Mouse (Mus musculus) heart, embryonic 12.5 days (tissue): ENCODE results near the gene Rps6ka5. TPM values are rescaled to one million over a fixed set of nuclear protein-coding genes. Genes with fewer than 3 reads are reported as not detected.

Experiments
- ATAC-seq: fragments of 200-750 bp; cut with Nextera tagmentation; 2 replicates; pipeline ENCODE4 v1.8.0; 2017; ENCODE audit warnings: moderate TSS enrichment, moderate library complexity; ENCODE audit not compliant: insufficient number of reproducible peaks, low FRiP score
- H3K27ac ChIP-seq: fragments of 300-500 bp; sonication (generic); 2 replicates; pipeline ENCODE4 v1.5.1; 2016; ENCODE audit warnings: mild to moderate bottlenecking, moderate library complexity; ENCODE audit not compliant: poor library complexity, severe bottlenecking
- H3K27me3 ChIP-seq: fragments of 300-500 bp; sonication (generic); replicated peaks from 2 replicates; pipeline ENCODE4 v1.6.1; 2016; ENCODE audit warnings: mild to moderate bottlenecking, moderate library complexity
- H3K36me3 ChIP-seq: fragments of 300-500 bp; sonication (generic); 2 replicates; pipeline ENCODE4 v1.6.1; 2016; ENCODE audit warnings: mild to moderate bottlenecking, moderate library complexity
- H3K4me1 ChIP-seq: fragments of 300-500 bp; sonication (generic); replicated peaks from 2 replicates; pipeline ENCODE4 v1.6.1; 2016; ENCODE audit warnings: mild to moderate bottlenecking
- H3K4me2 ChIP-seq: fragments of 300-500 bp; sonication (generic); 2 replicates; pipeline ENCODE4 v1.6.1; 2016; ENCODE audit warnings: mild to moderate bottlenecking, moderate library complexity
- H3K4me3 ChIP-seq: fragments of 300-500 bp; sonication (generic); 2 replicates; pipeline ENCODE4 v1.5.1; 2016; ENCODE audit warnings: mild to moderate bottlenecking
- H3K9ac ChIP-seq: fragments of 300-500 bp; sonication (generic); 2 replicates; pipeline ENCODE4 v1.6.1; 2016; ENCODE audit warnings: mild to moderate bottlenecking, moderate library complexity
- H3K9me3 ChIP-seq: fragments of 300-500 bp; sonication (generic); replicated peaks from 2 replicates; pipeline ENCODE4 v1.6.1; 2016; ENCODE audit warnings: mild to moderate bottlenecking, moderate library complexity
- WGBS: fragments of 180-500 bp; shearing (Covaris S2); methylation state at CpG from one replicate; pipeline ENCODE4 v1.1.7; 2016; 5-methylcytosine and 5-hydroxymethylcytosine counted together
- polyA plus RNA-seq: library from polyadenylated mRNA; unstranded; fragments of >200 nt; fragmentation: Nextera tagmentation; extraction: Ambion mirVana; gene quantifications from 2 replicates; pipeline ENCODE4 v1.2.1, GENCODE M21; 2016

Rps6ka5 gene
- polyA plus RNA-seq, 1 experiment from 2014 or later: 5.4 TPM

DNA sequence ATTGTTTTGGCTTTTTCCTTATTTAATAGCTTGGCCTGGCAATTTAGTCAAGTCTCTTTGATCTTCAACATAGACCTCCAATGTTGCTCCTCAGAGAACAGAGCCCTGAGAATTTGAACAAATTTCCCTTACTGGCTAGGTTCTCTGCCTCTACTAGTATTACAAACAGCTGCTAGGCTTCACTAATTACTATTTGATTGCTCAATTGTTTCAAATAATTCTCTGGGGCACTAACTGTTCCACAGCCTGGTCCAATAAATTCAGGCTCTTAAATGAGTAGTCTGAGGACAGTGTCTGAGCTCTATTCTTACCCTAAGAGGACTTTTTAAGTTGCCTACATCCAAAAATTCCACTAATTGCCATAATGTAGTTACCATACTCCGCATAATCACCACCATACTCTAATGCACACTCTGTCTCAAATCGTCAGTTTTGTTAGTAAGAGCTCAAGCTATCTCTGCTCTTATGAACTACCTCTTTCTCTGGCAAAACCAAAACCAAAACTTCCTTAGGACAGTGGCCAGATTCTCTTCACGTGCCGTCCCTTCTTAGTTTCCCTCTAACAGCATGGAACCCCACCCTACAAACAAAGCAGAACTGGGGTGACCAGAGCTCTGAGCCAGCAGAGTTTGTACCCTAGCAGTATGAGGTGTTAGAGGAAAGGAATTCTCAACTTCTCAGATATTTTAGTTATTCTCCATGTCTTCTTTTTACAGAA lies 100.4 kb downstream of the Rps6ka5 start:
- H3K9me3 ChIP-seq: no peaks in the 10 kb centered on the region
- H3K27ac ChIP-seq: no peak overlapping the region
- WGBS: 73% methylated on average over 4 of the region's 4 CpGs
- H3K9ac ChIP-seq: no peak overlapping the region
- no peaks in the 10 kb centered on the region for H3K4me1 ChIP-seq
- H3K4me3 ChIP-seq: no peak overlapping the region
- H3K36me3 ChIP-seq: no peaks in the 10 kb centered on the region
- no peak overlapping the region for H3K4me2 ChIP-seq
- H3K27me3 ChIP-seq: no peaks in the 10 kb centered on the region
- ATAC-seq: no peak

DNA sequence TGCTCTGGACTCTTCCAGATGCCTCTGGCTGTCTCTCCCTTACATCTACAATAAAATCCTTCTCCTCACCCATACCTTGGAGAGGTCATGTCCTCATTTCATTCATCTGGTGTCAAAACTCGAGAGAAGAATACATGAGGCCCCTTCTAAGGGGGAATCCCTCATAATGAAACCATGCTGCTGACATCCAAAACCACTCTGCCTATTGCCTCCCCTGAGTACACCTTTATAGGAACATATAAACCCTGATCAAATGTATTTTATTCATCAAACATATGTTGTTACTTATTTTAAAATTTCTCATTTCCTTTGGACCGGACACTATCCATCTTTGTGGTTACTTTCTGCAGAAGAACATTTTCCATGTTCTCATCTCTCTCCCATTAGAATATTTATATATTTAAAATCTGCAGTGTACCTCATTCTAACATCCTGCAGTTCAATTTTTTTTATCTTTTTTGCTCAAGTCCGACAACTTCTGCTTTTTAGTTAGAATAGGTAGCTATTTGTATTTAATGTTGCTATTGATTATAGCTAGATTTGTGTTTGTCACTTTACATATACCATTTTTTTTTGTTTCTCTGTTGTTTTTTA lies 101.8 kb downstream of the Rps6ka5 start:
- 78% methylated on average over 3 of the region's 3 CpGs for WGBS
- H3K4me1 ChIP-seq: no peaks in the 10 kb centered on the region

DNA sequence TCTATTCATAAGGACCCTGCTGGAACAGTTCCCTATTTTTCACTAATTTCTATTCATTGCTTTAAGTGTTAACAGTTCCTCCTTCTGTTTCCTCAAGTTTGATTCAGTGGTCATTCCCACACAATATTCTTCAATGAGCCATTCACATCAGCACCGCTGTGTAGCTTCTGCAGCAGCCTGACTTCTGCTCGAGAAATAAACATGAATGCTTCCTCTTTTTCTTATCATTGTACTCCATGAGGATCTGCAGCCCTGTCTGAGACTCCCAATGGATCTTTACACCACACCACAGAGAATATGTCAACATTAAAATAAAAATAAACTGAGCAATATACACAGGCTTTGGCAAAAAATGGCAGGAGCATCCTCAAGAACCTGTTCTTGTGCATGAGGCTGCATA lies 111.5 kb downstream of the Rps6ka5 start:
- ATAC-seq: no peak
- Histone ChIP-seq H3K4me3 (no peak overlapping the region), H3K9ac (no peak overlapping the region), H3K4me2 (no peak overlapping the region), H3K4me1 (peaks cover 3% of the 10 kb centered on the region; the same call in 1 of the 2 replicates), H3K27ac (no peak overlapping the region), H3K36me3 (no peaks in the 10 kb centered on the region), H3K9me3 (no peaks in the 10 kb centered on the region), H3K27me3 (no peaks in the 10 kb centered on the region)
- WGBS: 52% methylated on average over 2 of the region's 2 CpGs

More for the DNA sequence above, 101.8 kb downstream of the Rps6ka5 start:
- Histone ChIP-seq H3K4me2 (no peak overlapping the region), H3K9ac (no peak overlapping the region), H3K27ac (no peak overlapping the region), H3K9me3 (no peaks in the 10 kb centered on the region), H3K4me3 (no peak overlapping the region), H3K36me3 (no peaks in the 10 kb centered on the region), H3K27me3 (no peaks in the 10 kb centered on the region)
- ATAC-seq: no peak

DNA sequence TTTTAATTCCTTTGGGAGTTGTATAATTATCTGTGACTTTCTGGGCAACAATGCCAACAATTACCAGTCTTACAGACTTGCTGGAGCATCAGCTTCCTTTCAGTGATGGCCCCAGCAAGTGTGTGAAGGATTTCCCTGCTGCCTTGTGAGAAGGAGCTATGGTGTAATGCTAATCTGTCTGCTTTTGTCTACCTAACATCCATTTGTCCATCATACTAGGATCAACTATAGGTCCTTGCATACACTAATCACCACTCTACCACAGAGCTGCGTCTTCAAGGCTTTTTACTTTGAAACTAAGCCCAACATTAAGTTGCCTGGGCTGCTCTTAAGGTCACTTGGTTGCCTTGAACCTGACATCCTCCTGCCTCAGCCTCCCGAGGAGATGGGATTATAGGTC lies 112.9 kb downstream of the Rps6ka5 start:
- H3K27ac ChIP-seq: no peak overlapping the region
- no peak overlapping the region for H3K4me3 ChIP-seq
- no peaks in the 10 kb centered on the region for H3K36me3 ChIP-seq
- WGBS: 93% methylated on average over 2 of the region's 2 CpGs
- H3K9ac ChIP-seq: no peak overlapping the region
- ATAC-seq: no peak
- H3K4me2 ChIP-seq: no peak overlapping the region
- H3K27me3 ChIP-seq: no peaks in the 10 kb centered on the region
- H3K4me1 ChIP-seq: peaks cover 3% of the 10 kb centered on the region; the same call in 1 of the 2 replicates
- H3K9me3 ChIP-seq: no peaks in the 10 kb centered on the region

DNA sequence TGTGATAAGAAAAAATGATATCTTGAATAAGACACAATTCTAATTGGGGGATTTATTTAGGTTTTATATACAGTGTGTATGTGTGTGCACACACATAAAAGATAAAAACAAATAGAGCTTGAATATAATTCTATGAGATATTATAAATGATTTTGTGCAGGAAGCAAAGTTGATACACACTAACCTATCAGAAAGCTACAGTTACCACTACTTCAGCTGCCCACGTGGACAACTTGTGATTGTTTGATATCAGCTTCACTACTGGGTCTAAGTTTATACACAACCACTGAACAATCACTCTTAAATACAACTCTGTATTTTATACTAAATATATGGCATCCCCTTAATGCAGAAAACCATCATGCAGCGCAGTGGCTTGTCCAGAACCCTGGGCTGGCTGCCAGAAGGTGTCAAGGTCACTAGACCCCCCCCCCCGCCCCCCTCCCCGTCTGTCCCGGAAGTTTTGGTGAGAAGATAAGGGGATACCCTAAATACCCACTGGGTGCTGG lies 113.5 kb downstream of the Rps6ka5 start:
- ATAC-seq: no peak
- WGBS: 42% methylated on average over 5 of the region's 5 CpGs
- no peaks in the 10 kb centered on the region for H3K36me3 ChIP-seq
- no peak overlapping the region for H3K4me3 ChIP-seq
- peaks cover 3% of the 10 kb centered on the region; the same call in 1 of the 2 replicates for H3K4me1 ChIP-seq
- no peak overlapping the region for H3K4me2 ChIP-seq
- H3K27me3 ChIP-seq: no peaks in the 10 kb centered on the region
- H3K9ac ChIP-seq: no peak overlapping the region
- H3K9me3 ChIP-seq: no peaks in the 10 kb centered on the region
- no peak overlapping the region for H3K27ac ChIP-seq

DNA sequence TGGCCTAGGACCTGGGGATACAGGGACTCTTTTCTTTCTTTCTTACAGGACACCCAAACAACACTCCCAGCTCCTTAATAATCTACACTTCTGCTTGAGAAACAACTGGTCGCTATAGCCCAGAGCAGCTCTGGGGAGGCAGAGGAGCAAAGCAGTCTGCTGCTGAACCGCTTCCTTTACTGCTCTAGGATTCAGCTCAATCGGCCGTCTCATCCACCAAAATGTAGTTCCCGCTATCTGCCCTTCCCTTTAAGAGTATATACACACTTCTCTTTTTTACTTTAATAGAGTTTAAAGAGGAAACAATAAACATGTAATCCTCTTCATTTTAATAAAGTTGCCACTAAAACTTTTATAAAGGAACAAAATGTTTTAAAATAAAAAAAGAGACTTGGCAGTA lies 117.0 kb downstream of the Rps6ka5 start:
- Histone ChIP-seq H3K9me3 (no peaks in the 10 kb centered on the region), H3K9ac (no peak overlapping the region), H3K4me3 (no peak overlapping the region), H3K27ac (no peak overlapping the region), H3K4me1 (peaks cover 3% of the 10 kb centered on the region; the same call in 1 of the 2 replicates), H3K4me2 (no peak overlapping the region), H3K27me3 (no peaks in the 10 kb centered on the region), H3K36me3 (no peaks in the 10 kb centered on the region)
- 85% methylated on average over 5 of the region's 5 CpGs for WGBS
- ATAC-seq: no peak

DNA sequence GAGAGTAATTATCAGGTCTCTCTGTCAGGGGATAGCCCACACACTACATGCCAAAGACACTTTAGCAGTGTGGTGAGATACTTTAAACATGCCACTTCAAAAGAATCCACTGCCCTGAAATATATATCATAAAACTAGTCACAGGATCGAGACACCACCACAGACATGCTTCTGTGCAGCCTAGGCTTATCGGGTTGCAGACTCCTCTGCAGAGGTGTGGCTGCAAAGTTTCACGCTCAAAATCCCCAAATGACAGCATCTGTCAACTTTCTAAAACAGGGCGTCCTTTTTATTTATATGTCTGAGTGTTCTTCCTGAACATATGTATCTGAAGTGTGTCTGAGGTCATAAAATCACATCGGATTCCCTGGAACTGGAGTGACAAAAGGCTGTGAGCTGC lies 117.7 kb downstream of the Rps6ka5 start:
- Histone ChIP-seq H3K27ac (no peak overlapping the region), H3K9ac (no peak overlapping the region), H3K27me3 (no peaks in the 10 kb centered on the region), H3K9me3 (no peaks in the 10 kb centered on the region), H3K36me3 (no peaks in the 10 kb centered on the region), H3K4me2 (no peak overlapping the region), H3K4me1 (peaks cover 3% of the 10 kb centered on the region; the same call in 1 of the 2 replicates), H3K4me3 (no peak overlapping the region)
- 63% methylated on average over 5 of the region's 5 CpGs for WGBS
- ATAC-seq: no peak

DNA sequence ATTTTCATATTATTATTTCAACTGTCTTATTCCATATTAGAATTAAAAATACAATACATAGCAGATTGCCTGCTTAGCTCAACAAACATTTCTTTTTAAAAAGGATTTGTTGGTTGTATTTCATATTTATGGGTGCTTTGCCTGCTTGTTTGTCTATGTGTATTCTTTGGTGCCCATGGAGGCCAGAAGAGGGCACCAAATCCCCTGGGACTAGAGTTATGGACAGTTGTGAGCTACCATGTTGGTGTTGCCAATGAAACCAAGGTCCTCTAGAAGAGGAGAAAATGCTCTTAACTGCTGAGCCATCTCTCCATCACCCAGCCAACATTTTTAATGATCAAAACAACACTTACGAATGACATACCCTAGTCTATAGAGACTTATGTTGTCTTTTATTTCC lies 120.0 kb downstream of the Rps6ka5 start:
- no peak overlapping the region for H3K4me3 ChIP-seq
- no peak for ATAC-seq
- no peaks in the 10 kb centered on the region for H3K9me3 ChIP-seq
- H3K36me3 ChIP-seq: no peaks in the 10 kb centered on the region
- no peaks in the 10 kb centered on the region for H3K4me1 ChIP-seq
- H3K4me2 ChIP-seq: no peak overlapping the region
- no peak overlapping the region for H3K27ac ChIP-seq
- H3K9ac ChIP-seq: no peak overlapping the region
- no peaks in the 10 kb centered on the region for H3K27me3 ChIP-seq
- WGBS: 67% methylated on average over 1 of the region's 1 CpGs

DNA sequence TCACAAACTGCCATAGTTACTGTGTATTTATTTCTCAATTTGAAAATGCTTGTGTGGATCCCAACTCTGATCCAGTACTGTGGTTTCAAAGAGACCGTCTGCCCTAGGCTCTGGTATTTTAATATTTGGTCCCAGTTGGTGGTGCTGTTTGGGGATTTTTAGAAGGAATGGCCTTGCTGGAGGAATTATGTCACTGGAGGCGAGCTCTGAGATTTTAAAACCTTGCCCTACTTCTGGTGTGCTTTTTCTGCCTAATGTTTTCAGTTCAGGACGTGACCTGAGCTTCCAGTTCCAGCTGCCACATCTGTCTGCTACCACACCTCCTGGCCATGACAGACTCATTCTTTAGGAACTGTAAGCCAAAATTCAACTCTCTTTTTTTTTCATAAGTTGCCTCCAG lies 121.2 kb downstream of the Rps6ka5 start:
- no peak for ATAC-seq
- no peaks in the 10 kb centered on the region for H3K36me3 ChIP-seq
- H3K4me1 ChIP-seq: no peaks in the 10 kb centered on the region
- no peaks in the 10 kb centered on the region for H3K9me3 ChIP-seq
- no peaks in the 10 kb centered on the region for H3K27me3 ChIP-seq
- no peak overlapping the region for H3K9ac ChIP-seq
- WGBS: 78% methylated on average over 3 of the region's 3 CpGs
- no peak overlapping the region for H3K27ac ChIP-seq
- H3K4me2 ChIP-seq: no peak overlapping the region
- no peak overlapping the region for H3K4me3 ChIP-seq

DNA sequence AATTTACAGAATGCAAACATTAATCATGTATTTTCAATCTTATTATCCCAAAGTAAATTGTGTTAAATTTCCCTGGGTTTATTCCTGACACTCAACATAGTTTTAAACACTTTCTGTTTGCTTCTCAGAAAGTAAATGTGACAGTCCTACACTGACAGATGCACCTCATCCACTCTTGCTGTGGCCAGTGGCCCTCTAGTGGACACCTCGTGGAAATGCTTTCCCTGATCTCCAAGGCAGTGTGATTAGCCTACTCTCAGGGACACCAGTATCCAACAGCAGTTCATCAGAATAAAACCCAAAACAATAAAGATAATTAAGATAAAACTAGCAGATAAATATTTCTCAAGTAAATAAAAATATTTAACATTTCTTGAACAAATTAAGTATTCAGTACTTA lies 122.2 kb downstream of the Rps6ka5 start:
- H3K9me3 ChIP-seq: no peaks in the 10 kb centered on the region
- H3K27me3 ChIP-seq: no peaks in the 10 kb centered on the region
- peak; percentile 73; the same call in 1 of the 2 replicates for ATAC-seq
- H3K4me2 ChIP-seq: no peak overlapping the region
- H3K27ac ChIP-seq: no peak overlapping the region
- H3K36me3 ChIP-seq: no peaks in the 10 kb centered on the region
- no peak overlapping the region for H3K9ac ChIP-seq
- WGBS: 2% methylated on average over 1 of the region's 1 CpGs
- no peaks in the 10 kb centered on the region for H3K4me1 ChIP-seq
- H3K4me3 ChIP-seq: no peak overlapping the region

DNA sequence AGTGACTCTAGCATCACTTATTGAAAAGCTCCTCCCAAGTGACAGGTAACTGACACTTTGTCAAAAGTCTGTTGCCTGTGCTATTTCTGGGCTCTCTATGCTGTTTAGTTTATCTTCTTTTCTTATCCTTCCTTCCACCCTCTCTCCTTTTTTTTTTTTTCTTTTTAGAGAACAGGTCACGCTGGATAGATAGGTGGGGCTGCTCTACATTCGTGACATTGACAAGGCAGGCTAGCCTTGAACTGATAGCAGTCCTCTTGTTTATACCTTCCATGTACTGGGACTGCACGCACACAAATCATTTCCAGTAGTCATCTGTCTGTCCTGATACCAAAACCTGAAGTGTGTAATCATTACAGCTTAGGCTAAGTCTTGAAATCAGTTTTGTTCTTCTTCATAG lies 132.1 kb downstream of the Rps6ka5 start:
- no peak overlapping the region for H3K4me2 ChIP-seq
- no peaks in the 10 kb centered on the region for H3K36me3 ChIP-seq
- H3K27ac ChIP-seq: no peak overlapping the region
- no peaks in the 10 kb centered on the region for H3K4me1 ChIP-seq
- H3K4me3 ChIP-seq: no peak overlapping the region
- ATAC-seq: no peak
- no peaks in the 10 kb centered on the region for H3K27me3 ChIP-seq
- WGBS: 34% methylated on average over 3 of the region's 3 CpGs
- no peaks in the 10 kb centered on the region for H3K9me3 ChIP-seq
- no peak overlapping the region for H3K9ac ChIP-seq
